Mouse (Mus musculus) neural tube, embryonic 11.5 days (tissue): ENCODE measurements at regions not wholly inside any gene's neighbourhood (a gene's known extent, or its start where the extent isn't known, plus 50 kb on each side); places are given as distances from the start of the nearest gene placed in this dataset.

Experiments
- ATAC-seq: fragments of 200-750 bp; cut with Nextera tagmentation; 2 replicates; pipeline ENCODE4 v1.8.0; 2017; ENCODE audit warnings: moderate number of reproducible peaks, mild to moderate bottlenecking, moderate TSS enrichment, moderate library complexity; ENCODE audit not compliant: insufficient read depth, low FRiP score, low TSS enrichment
- DNase-seq: peaks from one replicate; pipeline ENCODE4 v3.0.0-alpha.2; 2015; ENCODE audit warnings: low spot score
- H3K27ac ChIP-seq: fragments of 300-500 bp; sonication (generic); 2 replicates; pipeline ENCODE4 v1.5.1; 2014; ENCODE audit warnings: low read depth, mild to moderate bottlenecking, low read length
- H3K27me3 ChIP-seq: fragments of 300-500 bp; sonication (generic); 2 replicates; pipeline ENCODE4 v1.6.1; 2014; ENCODE audit warnings: mild to moderate bottlenecking, low read length, mixed read lengths; ENCODE audit not compliant: control insufficient read depth, insufficient read depth
- H3K36me3 ChIP-seq: fragments of 300-500 bp; sonication (generic); 2 replicates; pipeline ENCODE4 v1.6.1; 2014; ENCODE audit warnings: mild to moderate bottlenecking, low read length, moderate library complexity, mixed read lengths; ENCODE audit not compliant: control insufficient read depth, insufficient read depth
- H3K4me1 ChIP-seq: fragments of 300-500 bp; sonication (generic); 2 replicates; pipeline ENCODE4 v1.6.1; 2014; ENCODE audit warnings: low read length, mixed read lengths; ENCODE audit not compliant: control insufficient read depth, insufficient read depth
- H3K4me2 ChIP-seq: fragments of 300-500 bp; sonication (generic); 2 replicates; pipeline ENCODE4 v1.6.1; 2014; ENCODE audit warnings: low read depth, mild to moderate bottlenecking, moderate library complexity
- H3K4me3 ChIP-seq: fragments of 300-500 bp; sonication (generic); 2 replicates; pipeline ENCODE4 v1.5.1; 2014; ENCODE audit warnings: low read depth, low read length
- H3K9ac ChIP-seq: fragments of 300-500 bp; sonication (generic); 2 replicates; pipeline ENCODE4 v1.6.1; 2014; ENCODE audit warnings: mild to moderate bottlenecking, low read length
- H3K9me3 ChIP-seq: fragments of 300-500 bp; sonication (generic); 2 replicates; pipeline ENCODE4 v1.6.1; 2016; ENCODE audit warnings: low read length; ENCODE audit not compliant: control insufficient read depth
- WGBS: fragments of 180-500 bp; shearing (Covaris S2); extraction: QIAGEN DNeasy Blood & Tissue Kit; methylation state at CpG from one replicate; pipeline ENCODE4 v1.1.7; 2014; 5-methylcytosine and 5-hydroxymethylcytosine counted together

DNA sequence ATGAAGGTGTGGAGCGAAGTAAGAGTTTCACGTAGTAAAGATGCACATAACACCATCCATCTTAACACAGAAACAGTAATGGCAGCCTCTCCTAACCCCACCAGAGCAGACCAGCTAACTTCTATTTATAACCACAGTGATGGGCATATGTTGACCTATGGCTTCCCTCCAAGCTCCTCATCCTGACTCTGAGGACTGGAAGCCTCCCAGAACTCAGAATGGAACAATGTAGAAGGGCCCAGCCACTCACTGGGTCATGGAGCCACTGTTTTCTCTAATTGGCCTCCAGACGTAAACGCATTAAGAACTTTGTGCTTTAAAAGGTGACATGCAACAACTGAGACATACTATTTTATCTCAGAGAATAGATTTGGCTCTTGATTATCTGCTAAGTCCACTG lies 77.0 kb downstream of the Irs2 start:
- 0 out of 2 replicates have a peak, but pooled peaks cover 1% of the 10 kb centered on the region for H3K27me3 ChIP-seq
- H3K4me2 ChIP-seq = no peak overlapping the region
- no peaks in the 10 kb centered on the region for H3K9me3 ChIP-seq
- 92% methylated on average over 4 of the region's 4 CpGs for WGBS
- H3K4me3 ChIP-seq = no peak overlapping the region
- H3K36me3 ChIP-seq = no peaks in the 10 kb centered on the region
- DNase-seq (no peak), ATAC-seq (no peak)
- no peak overlapping the region for H3K27ac ChIP-seq
- H3K9ac ChIP-seq = no peak overlapping the region
- H3K4me1 ChIP-seq = peaks cover 5% of the 10 kb centered on the region; the same call in 1 of the 2 replicates

- H3K27ac ChIP-seq = no peak overlapping the region
- no peak for ATAC-seq
- no peaks in the 10 kb centered on the region for H3K36me3 ChIP-seq
- H3K9ac ChIP-seq = no peak overlapping the region
- H3K4me3 ChIP-seq = no peak overlapping the region
- WGBS = 86% methylated on average over 3 of the region's 3 CpGs
- H3K27me3 ChIP-seq = 0 out of 2 replicates have a peak, but pooled peaks cover 2% of the 10 kb centered on the region
- H3K4me1 ChIP-seq = peaks cover 26% of the 10 kb centered on the region
- H3K4me2 ChIP-seq = no peak overlapping the region
- no peaks in the 10 kb centered on the region for H3K9me3 ChIP-seq
- no peak for DNase-seq
Measured at GRCm38 (mm10) chr8:10928836-10929235, 79.4 kb downstream of the Irs2 start.

- Histone ChIP-seq H3K9ac (no peak overlapping the region), H3K4me1 (peaks cover 30% of the 10 kb centered on the region), H3K4me2 (no peak overlapping the region), H3K27ac (no peak overlapping the region), H3K36me3 (no peaks in the 10 kb centered on the region), H3K27me3 (0 out of 2 replicates have a peak, but pooled peaks cover 2% of the 10 kb centered on the region), H3K4me3 (no peak overlapping the region), H3K9me3 (no peaks in the 10 kb centered on the region)
- ATAC-seq (no peak), DNase-seq (no peak)
- WGBS = 82% methylated on average over 17 of the region's 17 CpGs
Measured at GRCm38 (mm10) chr8:10928342-10928794, 79.9 kb downstream of the Irs2 start.

DNA sequence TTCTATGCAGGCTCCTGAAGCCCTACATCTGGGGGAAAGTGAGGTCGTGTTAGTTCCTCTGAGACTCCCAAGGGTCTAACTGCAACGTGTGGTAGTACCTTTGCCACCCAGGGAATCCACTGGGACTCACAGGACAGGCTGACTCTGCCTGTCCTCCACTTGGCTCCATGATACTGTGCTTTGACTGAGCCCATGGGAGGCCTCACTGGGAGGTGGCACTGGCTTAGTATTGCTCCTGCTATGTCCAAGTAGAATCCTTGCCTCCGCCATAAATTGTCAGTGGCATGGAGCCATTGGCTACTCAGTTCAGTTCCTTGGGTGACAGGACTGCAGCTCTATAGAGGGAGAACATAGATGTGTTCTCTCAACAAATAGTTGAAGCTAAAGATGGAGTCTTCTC lies 81.1 kb downstream of the Irs2 start:
- Histone ChIP-seq H3K4me3 (no peak overlapping the region), H3K27me3 (0 out of 2 replicates have a peak, but pooled peaks cover 2% of the 10 kb centered on the region), H3K27ac (no peak overlapping the region)

GRCm38 (mm10) chr8:10926518-10926915 lies 81.7 kb downstream of the Irs2 start:
- no peaks in the 10 kb centered on the region for H3K36me3 ChIP-seq
- H3K27ac ChIP-seq = peak overlapping the region; percentile 75
- no peak for ATAC-seq
- H3K9me3 ChIP-seq = no peaks in the 10 kb centered on the region
- DNase-seq = no peak
- H3K4me1 ChIP-seq = peaks cover 43% of the 10 kb centered on the region
- 0 out of 2 replicates have a peak, but pooled peaks cover 2% of the 10 kb centered on the region for H3K27me3 ChIP-seq
- H3K4me3 ChIP-seq = no peak overlapping the region
- no peak overlapping the region; the same call in 1 of the 2 replicates for H3K9ac ChIP-seq
- H3K4me2 ChIP-seq = no peak overlapping the region

More for the DNA sequence above, 81.1 kb downstream of the Irs2 start:
- Histone ChIP-seq H3K36me3 (no peaks in the 10 kb centered on the region), H3K9ac (no peak overlapping the region), H3K4me1 (peaks cover 38% of the 10 kb centered on the region), H3K9me3 (no peaks in the 10 kb centered on the region), H3K4me2 (no peak overlapping the region)
- WGBS = 64% methylated on average over 3 of the region's 3 CpGs
- DNase-seq (no peak), ATAC-seq (no peak)

GRCm38 (mm10) chr8:10925582-10926517 lies 82.4 kb downstream of the Irs2 start:
- peak; percentile 57 for DNase-seq
- H3K4me1 ChIP-seq = peaks cover 43% of the 10 kb centered on the region
- peak overlapping the region; percentile 24 for H3K9ac ChIP-seq
- WGBS = 2% methylated on average over 18 of the region's 18 CpGs
- H3K36me3 ChIP-seq = no peaks in the 10 kb centered on the region
- 0 out of 2 replicates have a peak, but pooled peaks cover 2% of the 10 kb centered on the region for H3K27me3 ChIP-seq
- H3K4me2 ChIP-seq = peak overlapping the region; percentile 28
- no peaks in the 10 kb centered on the region for H3K9me3 ChIP-seq
- ATAC-seq = no peak
- H3K4me3 ChIP-seq = no peak overlapping the region
- peak overlapping the region; percentile 75 for H3K27ac ChIP-seq

DNA sequence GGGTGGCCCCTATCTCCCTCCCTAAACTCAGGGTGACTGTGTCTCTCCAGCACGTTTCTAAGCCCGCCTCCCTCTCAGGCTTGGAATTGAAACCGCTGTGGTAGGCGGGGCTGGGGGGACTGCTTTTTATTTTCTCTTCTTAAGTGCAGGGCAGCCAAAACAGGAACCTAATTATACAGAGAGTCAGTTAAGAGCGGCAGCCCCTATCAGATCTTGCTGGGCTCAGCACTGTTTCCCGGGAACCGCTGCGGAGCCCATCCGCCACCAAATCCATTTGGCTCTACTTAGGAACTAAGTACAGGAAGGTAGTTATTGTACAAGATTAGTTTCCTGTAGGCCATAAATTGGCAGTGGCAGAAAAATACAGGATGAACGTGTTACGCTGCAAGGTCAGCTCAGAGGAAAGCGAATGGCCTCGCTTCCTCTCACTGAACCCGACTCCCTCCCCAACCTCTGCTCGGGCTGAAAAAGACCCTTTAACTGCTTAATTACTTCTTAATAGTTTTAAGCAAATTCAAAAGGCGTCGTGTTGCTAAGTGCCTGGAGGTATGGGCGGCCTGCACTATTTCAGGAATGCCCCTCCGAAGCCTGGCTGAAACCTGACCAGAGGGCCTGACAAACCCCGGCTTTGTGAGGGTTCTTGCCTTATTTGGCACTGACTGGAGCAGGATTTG lies 83.6 kb downstream of the Irs2 start:
- H3K4me1 ChIP-seq = peaks cover 43% of the 10 kb centered on the region
- peak overlapping the region; percentile 21; the same call in 1 of the 2 replicates for H3K4me2 ChIP-seq
- ATAC-seq (peak; percentile 26; the same call in 1 of the 2 replicates), DNase-seq (peak; percentile 67)
- peaks cover 2% of the 10 kb centered on the region; the same call in 1 of the 2 replicates for H3K27me3 ChIP-seq
- H3K9ac ChIP-seq = peak overlapping the region; percentile 41
- no peaks in the 10 kb centered on the region for H3K9me3 ChIP-seq
- H3K4me3 ChIP-seq = no peak overlapping the region
- peak overlapping the region; percentile 75 for H3K27ac ChIP-seq
- under 1% methylated on average over 20 of the region's 20 CpGs for WGBS
- H3K36me3 ChIP-seq = no peaks in the 10 kb centered on the region

DNA sequence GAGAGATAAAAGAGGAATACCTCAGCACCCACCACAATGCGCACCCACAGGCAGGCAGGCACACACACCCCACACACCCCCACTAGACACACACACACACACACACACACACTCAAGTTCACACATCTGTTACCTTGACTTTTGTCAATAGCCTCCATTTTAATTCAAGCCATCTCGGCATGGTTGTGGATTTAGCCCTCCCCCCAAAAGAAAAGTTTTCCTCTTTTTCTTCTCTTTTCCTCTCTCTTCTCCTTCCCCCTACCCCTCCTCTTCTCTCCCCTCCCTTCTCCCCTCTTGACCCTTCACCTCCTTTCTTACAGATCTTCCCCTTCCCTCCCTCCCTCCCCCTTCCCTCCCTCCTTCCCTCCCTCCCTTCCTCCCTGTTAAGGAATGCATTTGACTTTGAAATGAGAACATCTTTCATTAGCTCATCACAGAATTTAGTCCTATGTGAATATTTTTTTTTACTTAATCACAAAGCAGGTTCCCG lies 84.2 kb downstream of the Irs2 start:
- Histone ChIP-seq H3K27me3 (peaks cover 2% of the 10 kb centered on the region; the same call in 1 of the 2 replicates), H3K9ac (no peak overlapping the region; the same call in 1 of the 2 replicates), H3K36me3 (no peaks in the 10 kb centered on the region), H3K9me3 (no peaks in the 10 kb centered on the region), H3K4me1 (peaks cover 43% of the 10 kb centered on the region), H3K4me3 (no peak overlapping the region), H3K4me2 (peak overlapping the region; percentile 21; the same call in 1 of the 2 replicates), H3K27ac (peak overlapping the region; percentile 75; the same call in 1 of the 2 replicates)
- ATAC-seq (no peak), DNase-seq (no peak)
- WGBS = 0% methylated on average over 3 of the region's 3 CpGs
